Mouse (Mus musculus) left cerebral cortex, adult 18-20 months (tissue): Measurements from ENCODE around the gene Mpg. TPM values are rescaled to one million over a fixed set of nuclear protein-coding genes. Genes with fewer than 3 reads are reported as not detected.

Experiments used
- DNase-seq, 2 experiments: peaks; one replicate each; pipeline ENCODE4 v3.0.0; 2021 to 2022; ENCODE audit warnings: low spot score in 2 of 2, mixed read lengths in 1 of 2
- total RNA-seq, 2 experiments: library from RNA; stranded (reverse); gene quantifications; 2 replicates each; pipeline ENCODE4 v1.2.3; 2021

Mpg gene
- total RNA-seq, 2 experiments from 2014 or later: 18.2 to 21.3 TPM

DNA sequence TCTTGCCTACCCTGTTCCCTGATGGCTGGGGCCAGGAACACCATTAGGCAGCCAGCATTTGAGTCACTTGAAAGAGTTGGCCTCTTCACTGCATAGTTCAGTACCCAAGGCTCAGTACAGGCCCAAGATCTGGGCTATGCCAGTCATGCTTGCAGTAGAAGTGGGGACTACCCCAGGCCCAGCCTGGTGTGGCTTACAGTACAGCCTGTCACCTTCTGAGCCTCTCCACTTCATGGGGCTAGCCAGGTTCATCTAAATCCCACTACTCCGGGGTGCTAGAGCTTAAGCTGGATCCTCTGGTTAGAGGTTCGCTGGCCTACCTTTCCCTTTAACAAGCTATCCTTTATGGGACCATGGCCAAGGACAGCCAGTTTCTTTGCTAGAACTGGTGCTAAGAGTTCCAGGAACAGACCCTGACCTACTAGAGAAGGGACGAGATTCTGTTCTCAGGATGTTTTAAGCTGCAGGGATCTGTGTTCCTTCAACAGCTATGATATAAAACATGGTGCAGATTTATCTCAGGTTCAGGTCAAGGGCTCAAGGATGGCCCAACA lies 2.1 kb downstream of the Mpg start:
- DNase-seq: no peak

DNA sequence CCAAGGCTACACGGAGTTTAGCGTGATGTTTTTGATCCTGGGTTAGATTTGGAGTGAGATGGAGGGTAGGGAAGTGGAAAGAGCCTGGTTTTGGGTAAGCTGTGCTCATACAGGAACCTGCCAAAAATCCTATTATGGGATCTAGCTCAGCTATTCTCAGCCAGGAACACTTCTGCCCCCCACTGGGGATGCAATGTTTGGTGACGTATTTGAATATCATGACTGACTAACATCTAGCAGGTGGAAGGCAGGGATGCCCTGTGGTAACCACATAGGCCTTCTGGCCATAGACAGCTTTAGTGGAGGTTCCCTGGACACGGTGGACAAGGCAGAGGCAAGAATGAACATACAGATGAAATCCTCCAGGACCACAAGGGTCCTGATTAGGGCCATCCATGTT lies 3.9 kb downstream of the Mpg start:
- peak; percentile 62 to 63 for DNase-seq

DNA sequence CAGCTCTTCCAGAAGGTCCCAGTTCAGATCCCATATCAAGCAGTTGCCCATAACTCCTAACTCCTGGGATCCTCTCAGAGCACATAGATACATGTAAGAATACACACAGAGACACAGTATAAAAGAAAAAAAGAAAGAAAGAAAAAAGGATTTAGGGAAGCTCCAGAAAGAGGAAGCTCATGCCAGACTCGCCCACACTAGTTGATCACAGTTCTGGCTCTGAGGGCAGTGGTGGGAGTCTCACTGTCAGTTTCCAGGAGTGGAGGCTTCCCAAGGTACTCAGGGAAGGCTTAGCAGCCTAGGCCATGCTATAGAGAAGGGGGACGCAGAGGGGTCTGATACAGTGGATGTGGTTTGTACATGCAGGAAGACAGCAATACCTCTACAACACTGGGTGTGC lies 4.8 kb downstream of the Mpg start:
- peak in 1 of 2 experiments; percentile 73 for DNase-seq

DNA sequence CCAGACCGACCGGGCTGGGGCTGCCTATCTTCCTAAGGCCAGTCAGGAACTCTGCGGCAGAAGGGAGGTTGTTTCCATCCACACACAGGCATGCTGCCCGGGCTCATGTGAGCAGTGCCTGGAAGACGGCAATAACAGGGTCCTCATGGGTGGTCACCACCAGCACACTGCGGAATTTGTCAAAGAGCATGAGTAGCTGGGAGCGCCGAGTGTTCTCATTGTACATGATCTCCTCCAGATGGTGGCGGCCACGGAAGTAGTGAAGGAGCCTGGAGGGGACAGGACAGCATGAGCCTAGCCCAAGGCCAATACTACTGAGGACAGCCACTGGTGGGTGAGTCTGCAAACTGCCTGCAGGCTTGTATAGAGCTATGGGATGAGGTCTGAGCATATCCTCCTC lies 6.5 kb downstream of the Mpg start:
- DNase-seq: no peak

DNA sequence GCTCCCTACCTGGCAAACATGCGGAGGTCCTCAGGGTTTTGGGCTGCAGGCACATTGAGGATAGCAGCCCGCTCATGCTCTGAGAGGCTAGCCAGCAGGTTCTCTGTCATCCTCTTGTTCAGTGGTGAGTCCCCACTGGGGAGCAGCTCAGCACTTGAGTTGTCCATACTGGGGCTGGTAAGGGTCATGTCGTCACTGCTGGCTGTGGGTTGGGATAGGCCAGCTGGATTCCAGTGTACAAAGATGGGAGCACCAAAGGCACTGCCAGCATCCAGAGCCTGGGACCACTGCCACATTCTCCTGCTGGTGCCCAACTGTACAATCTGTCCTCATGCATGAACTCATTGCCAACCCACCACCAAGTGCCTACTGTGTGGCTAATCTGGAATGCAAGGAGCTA lies 7.6 kb downstream of the Mpg start:
- DNase-seq: no peak

DNA sequence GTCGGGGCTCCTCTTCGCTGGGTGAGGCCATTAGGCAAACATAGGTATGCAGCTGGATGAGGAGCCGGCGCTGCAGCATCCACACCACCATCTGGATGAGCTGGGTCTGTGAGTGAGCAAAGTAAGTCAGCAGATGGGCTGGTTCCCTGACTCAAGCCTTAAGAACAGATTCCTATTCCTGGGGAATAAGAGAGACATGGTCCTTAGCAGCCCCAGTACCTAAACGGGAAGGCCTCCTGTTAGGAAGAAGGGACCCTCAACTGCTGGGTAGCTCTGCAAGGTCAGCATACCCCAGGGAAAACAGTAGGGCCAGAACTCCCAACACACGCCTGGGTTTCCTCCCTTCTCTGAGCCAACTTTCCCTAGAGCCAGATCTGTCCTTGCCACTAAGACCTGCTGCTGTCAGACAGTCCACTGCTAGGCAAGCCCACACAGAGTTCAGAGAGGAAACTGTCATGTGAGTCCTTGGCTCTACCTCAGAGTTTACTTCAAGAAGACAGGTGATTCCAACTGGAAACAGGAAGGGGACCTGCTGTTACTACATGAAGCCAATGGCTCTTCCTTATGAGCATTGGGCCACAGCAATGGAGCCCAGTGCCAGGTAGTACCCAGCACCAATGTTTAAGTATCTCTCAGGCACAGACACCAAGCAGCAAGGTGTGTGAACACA lies 8.6 kb downstream of the Mpg start:
- no peak for DNase-seq

DNA sequence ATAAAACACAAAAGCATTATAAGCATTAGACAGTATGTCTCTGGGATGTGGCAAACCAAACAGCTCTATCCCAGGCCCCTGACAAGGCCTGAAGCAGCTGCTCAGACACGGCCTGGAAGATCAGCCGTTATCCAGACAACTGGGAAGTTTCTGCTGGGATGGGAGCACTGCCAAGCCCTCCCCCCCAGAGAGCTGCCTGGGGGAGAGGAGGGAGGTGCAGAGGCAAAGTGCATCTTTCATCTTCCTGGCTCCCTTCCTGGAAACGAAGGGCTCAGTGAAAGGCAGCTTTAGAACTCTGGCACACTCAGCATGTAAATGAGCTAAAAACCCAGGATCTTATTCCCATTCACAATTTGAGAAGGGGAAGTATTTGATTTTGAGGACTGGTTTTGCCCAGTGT lies 9.3 kb downstream of the Mpg start:
- DNase-seq: peak; percentile 58 to 76

DNA sequence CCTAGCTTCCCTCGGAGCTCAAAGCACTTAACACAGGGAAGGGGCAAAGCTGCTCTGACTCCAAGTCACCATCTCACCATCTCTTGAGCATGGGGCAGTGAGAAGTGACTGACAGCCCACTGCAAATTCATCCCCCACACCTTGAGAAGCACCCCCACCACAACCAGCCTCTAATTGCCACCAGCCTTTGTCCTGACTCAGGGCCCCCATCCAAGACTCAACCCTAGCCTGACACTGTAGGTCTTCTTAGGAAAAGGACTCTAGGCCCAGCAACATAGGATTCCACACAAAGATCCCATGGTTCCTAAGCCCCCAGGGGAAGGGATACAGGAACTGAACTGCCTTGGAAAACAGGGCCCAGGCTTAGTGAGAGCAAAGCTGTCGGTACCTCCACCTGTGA lies 9.8 kb downstream of the Mpg start:
- no peak for DNase-seq

DNA sequence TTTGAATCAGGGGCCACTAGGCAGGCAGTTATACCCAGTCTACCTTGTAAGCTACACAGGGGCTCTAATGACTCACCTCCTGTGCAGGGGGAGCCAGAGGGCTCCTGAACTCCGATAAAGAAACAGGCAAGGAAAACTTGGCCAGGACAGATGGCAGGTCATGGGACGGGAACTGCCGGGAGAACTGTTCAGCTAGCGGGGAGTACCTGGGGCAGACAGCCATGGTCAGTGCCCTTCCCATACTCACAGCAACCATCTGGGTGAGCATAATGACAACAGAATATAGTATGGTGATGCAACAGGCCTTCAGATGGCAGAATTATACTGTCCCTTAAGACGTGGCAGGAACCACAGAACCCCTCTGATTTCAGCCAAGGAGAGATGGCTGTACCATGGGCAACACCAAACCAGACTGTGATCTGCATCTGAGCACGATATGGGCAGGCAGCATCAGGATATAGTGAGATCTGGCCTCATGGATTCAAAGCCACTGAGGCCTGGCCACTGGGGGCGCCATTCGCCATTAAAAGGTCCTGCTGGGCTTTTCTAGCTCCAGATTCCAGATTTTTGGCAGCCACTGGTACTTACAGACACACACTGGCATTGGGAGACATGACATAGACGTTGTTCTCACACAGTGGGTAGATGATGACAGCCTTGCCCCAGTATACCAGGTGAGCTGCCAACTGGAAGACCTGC lies 10.6 kb downstream of the Mpg start:
- no peak for DNase-seq

DNA sequence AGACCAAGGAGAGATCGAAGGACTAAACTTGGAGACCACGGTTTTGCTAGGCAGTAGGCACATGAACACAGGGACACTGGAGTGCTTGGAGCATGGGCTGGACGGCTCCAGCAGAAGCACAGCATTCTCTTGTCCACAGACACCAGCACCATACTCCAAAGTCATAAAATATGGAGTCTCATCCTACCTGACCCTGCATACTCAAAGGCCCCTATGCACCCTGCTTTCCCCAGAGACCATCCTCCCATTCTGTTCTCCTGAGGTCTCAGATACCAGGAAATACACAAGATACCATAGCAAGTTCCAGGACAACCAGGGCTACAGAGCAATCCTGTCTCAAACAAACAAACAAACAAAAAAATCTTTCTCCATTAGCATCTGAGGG lies 11.1 kb downstream of the Mpg start:
- DNase-seq: no peak

DNA sequence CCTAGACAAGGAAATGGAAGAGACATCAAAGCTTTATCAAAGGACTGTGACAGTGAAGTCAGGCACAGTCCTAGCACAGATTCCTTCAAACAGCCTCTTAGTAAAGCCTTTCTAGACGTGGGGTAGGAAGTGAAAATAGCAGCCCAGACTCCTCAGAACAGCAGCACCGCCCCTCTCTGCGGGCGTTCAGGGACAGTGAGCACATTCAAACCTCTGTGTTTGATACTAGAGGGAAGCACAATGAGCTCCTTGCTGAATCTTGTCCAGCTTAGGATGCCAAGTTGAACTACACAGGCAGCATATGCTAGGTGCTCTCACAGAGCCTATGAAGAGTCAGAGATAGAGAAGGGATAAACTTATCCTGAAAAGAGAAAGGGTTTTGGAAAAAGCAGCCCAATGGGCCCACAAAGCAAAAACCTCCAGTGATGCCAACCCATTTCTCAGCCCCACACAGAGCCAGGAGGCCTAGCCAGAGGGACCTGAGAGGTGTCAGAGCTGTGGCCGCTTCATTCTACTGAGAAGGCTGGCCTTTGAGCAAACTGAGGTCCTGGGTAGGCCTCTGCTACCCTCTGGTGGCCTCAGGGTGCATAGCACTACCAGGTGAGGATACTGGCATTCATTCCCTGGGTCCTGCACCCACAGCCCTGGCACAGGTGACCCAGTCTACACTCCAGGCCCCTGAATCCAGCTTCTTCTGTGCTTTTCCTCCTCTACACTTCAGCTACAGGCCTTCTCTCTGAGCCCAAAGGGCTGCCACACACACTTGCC lies 12.0 kb downstream of the Mpg start:
- DNase-seq: peak; percentile 74 to 77

DNA sequence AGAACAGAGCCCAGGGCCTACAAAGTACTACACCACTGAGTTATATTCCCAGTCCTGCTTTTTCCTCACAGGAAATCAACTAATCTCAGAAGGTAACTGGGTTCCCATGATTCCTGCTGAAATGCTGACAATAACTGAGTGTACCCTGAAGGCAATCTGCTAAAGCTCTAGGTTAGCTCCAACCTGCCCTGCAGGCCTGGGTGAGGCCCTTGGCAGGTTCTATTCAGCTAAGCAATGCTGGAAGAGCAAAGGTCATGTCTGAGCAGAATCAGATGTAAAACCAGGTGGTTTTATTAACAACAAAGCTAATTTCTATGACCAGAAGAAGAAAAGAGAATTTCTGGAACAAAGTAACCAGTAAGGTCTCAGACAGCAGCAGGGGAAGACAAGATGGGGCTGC lies 15.1 kb downstream of the Mpg start:
- DNase-seq: no peak

DNA sequence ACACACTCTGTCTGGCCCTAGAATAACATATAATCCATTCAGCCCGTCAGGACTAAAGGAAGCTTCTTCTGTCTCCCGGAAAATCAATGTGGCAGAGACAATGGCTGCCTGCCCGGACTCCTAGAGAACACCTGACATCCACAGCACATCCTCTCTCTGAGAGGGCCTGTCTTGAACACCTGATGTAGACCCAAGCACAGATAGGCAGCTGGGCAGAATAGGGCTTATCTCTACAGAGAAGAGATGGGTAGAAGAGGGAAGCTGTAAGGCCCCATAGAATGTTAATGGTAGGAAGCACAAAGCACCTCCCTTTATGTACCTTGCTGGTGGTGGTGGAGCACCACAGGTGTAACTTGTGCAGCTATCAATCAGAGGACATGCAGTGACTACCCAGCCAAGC lies 15.9 kb downstream of the Mpg start:
- DNase-seq: no peak

DNA sequence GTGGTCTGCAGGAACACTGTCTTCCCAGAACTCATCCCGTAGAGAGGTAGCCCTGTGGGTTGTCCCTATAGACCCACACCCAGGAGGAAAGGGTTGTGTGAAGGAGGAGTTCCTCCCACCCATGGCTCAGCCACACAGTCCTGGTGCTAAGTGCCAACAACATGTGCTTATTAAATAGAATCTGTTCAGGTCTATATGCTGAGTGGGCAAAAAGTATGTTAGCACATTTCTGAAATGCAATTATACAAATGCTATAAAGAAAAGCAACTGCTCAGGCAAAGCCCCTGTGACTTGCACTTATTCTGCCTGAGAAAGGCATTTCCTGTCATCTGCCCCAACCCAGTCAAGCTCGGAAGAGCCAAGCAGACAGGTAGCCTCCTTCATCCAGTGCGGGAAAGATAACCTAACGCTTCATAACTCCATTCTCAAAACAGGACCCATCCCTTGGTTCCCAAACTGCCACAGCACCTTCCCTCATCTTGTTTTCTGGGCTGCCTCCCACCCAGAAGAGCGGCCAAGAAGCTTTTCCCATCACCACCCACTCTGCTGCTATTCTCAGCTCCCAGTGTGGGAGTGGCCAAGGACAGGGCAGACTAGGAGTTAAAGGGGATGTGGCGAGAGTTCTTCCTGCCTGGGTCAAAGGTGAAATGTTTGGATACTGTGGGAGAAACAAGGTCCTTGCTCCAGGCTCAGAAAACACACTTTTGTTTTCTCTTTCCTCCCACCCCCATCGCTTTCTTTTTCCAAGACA lies 17.1 kb downstream of the Mpg start:
- DNase-seq: peak in 1 of 2 experiments; percentile 72

DNA sequence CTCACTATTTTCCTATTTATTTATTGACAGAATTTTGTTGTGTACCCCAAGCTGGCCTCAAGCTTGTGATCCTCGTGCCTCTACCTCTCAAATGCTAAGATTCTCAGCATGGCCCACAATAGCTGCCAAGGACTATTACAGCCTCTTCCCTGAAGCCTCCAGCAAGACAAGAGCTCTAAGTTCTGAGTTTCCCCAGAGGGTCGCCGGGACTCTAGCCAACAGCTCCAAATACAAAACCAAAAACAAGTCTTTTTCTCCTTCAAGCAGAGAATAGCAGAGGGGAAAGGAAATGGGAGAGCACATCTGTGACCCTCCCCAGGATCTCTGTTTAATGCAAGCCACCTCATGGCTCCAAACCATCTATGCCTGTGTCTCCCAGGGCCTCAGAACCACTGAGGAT lies 17.8 kb downstream of the Mpg start:
- no peak for DNase-seq

DNA sequence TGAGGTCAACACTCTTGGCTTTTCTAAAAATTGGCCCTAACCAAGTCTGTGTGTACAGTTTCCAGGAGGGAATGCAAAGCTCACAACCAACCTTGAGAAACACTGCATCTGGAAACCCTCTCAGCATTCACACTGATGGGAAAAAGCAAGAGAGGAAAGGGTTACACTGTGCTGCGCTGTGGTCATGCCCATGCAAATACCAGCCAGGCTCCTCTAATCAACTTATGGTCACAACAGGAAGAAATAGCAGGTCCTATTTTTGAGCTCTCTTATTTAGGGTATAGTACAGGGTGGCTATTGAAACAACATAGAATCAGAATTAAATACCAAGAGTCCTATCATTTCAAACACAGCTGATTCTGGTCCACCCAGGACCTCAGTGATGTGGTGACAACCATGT lies 18.3 kb downstream of the Mpg start:
- DNase-seq: no peak

DNA sequence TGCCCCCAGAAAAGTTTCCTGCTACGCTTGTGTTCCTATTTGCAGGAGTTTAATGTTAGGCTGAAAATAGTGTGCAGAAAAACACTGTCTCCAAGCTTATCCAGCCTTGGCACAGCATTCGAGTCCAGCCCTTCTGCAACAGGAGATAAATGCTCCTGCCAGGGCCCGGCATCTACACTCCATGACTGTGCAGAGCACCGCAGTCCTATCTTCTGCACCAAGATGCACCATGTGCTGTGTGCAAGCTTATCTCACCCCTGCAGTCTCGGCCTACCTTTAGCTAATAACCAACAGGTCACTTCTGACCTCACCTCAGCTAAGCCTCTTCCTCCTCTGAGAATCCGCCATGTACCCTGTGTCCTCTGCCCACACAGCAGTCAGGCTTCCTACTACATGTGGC lies 19.3 kb downstream of the Mpg start:
- no peak for DNase-seq

DNA sequence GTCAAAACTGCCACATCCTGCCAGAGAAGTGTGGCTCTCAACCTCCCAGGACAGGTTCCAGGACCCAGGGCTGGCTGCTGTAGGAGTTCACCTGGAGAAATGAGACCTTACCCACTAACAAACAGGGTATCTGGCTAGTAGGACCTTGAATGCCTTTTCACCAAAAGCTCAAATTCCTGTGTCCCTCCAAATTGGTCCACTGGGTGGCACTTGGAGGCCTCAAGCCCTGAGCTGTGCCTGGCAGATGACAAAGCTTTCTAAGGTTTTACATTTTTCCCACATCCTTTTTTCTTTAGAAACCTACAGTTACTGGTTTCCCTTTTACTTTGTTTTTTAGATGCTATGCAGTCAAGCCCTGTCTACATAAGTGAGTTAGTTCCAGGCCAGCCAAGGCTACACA lies 20.8 kb downstream of the Mpg start:
- no peak for DNase-seq

DNA sequence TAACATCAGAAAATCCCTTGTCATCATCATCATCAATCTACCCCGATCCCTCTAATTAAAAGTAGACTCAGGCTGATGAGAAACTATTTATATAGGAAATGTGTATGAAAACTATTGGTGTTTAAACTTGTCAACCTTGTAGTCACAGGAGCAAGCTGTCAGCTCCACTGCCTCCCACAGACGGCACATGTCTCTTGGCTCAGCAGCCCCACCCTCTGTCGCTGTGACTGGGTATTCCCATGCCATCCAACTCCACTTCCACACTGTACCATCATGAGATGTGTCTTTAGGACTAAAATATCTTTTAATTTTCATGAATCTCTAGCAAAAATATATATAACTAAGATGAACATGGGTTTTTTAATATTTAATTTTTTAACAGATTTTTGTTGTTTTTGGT lies 22.0 kb downstream of the Mpg start:
- DNase-seq: no peak

DNA sequence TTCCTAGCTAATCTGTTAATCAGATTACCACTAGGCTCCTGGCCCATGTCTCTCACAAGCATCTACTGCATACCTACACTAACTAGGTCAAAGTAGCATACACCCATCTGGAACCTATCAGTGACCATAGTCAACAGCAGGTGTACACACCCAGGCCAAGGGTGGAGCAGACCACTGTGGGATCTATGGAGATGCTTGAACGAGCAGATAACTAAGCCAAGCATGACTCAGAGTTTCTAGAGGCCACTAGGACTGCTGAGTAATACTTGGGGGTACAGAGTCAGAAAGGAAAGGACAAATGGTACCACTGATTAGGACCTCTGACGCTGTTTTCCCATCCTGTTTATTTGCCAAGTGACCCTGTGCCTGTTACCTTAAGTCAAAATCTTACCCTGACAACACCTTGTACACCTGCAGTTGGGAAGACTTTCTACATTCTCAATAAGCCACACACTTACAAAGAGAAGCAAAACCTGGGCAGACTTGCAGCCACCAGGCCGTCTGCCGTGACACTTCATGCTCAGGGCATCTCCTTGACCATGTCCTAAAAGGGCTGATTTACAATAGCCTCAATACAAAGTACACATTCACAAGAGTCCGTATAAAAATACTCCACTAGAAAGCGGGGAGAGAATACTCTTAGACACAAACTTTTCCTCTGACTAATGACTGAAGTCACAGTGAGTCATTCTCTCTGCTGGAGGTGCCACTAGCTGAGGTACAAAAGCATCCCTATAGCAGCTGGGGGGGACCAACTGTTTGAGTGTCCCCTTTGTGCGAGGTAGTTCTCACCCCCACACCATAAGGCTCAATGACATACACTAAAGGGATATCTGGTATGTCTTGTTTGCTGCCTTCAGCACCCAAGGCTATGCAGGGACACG lies 24.8 kb downstream of the Mpg start:
- DNase-seq: no peak
